24 mouse cellular contexts compared by ENCODE assay signal in the genomic region with DNA sequence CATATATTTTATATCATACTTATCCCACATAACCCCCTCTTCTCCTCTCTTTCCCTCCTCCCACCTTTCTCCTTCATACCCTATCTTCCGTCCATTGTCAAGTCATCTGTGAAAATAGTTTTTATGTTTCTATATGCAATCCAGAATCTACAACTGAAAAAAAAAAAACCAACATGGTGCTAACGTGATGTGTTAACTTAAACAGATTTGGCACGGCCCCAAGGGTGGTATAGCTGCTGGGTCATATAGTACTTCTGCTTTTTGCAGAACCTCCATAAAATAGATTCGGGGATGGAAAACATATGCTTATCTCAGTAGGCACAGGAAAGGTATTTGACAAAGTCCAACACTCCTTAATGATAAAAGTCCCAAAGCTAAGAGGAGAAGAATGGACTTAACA. TPM values are rescaled to one million over a fixed set of nuclear protein-coding genes. Genes with fewer than 3 reads are reported as not detected.
DNase-seq lines count a peak whose midpoint lies in the region; ATAC-seq and TF ChIP-seq lines count a peak whose summit lies in the region.
"Had no signal": no experiment of that assay in that cellular context is flagged by ENCODE, and none has a peak within 500 bp of the region (broad histone marks: within the 10 kb centered on the region; RNA-seq: fewer than 3 reads in every experiment).

No protein-coding gene starts in this region.

- no peak overlapping the region for H3K4me2 ChIP-seq in liver, postnatal 0 days (ENCODE audit: low read depth, low read length)
- no peak overlapping the region for H3K4me2 ChIP-seq in liver, embryonic 12.5 days
- H3K4me2 ChIP-seq: embryonic facial prominence, embryonic 12.5 days; embryonic facial prominence, embryonic 15.5 days; heart, embryonic 11.5 days; hindbrain, embryonic 12.5 days; hindbrain, embryonic 15.5 days; intestine, embryonic 15.5 days had no signal

- peaks cover 12% of the 10 kb centered on the region; the same call in 1 of the 2 replicates for H3K4me1 ChIP-seq in liver, postnatal 0 days (ENCODE audit: insufficient read depth)
- H3K4me1 ChIP-seq in liver, embryonic 12.5 days, result peaks cover 6% of the 10 kb centered on the region; the same call in 1 of the 2 replicates
- H3K4me1 ChIP-seq: embryonic facial prominence, embryonic 12.5 days; hindbrain, embryonic 15.5 days; intestine, embryonic 15.5 days had no signal

- no peaks in the 10 kb centered on the region for H3K9me3 ChIP-seq in liver, postnatal 0 days (ENCODE audit: low read length)
- no peaks in the 10 kb centered on the region for H3K9me3 ChIP-seq in liver, embryonic 12.5 days (replicated peaks)
- H3K9me3 ChIP-seq: embryonic facial prominence, embryonic 12.5 days; embryonic facial prominence, embryonic 15.5 days; hindbrain, embryonic 12.5 days; hindbrain, embryonic 15.5 days; intestine, embryonic 15.5 days had no signal

- ATAC-seq in liver, postnatal 0 days, result no peak
- ATAC-seq in liver, embryonic 12.5 days, result no peak
- peak; percentile 53 for ATAC-seq in common myeloid progenitor, adult 5-6 weeks (replicated peaks; ENCODE audit: low read depth, poor library complexity, severe bottlenecking)
- ATAC-seq in megakaryocyte-erythroid progenitor cell, adult 5-6 weeks (replicated peaks; ENCODE audit: low FRiP score, low TSS enrichment, poor library complexity, severe bottlenecking), result 0 out of 2 replicates have a peak, but pooled peaks have one; percentile 7
- ATAC-seq: CD4-positive, CD25-positive, alpha-beta regulatory T cell, adult 4 months; forebrain, embryonic 14.5 days; forebrain, postnatal 0 days; intestine, embryonic 15.5 days; Patski had no signal

- TF ChIP-seq EP300 in liver, postnatal 0 days (IDR thresholded peaks at IDR 0.05; ENCODE audit: low read depth), result peak; percentile 87

- no peak for DNase-seq in liver, postnatal 0 days
- no peak for DNase-seq in urinary bladder, postnatal 14 days (ENCODE audit: low spot score)
- no peak for DNase-seq in left cerebral cortex, postnatal 10 days (ENCODE audit: extremely low spot score in 1 of 2, low spot score in 2 of 2)
- DNase-seq: adrenal gland, postnatal 10 days; adrenal gland, postnatal 36 days; cerebellum, adult 18-20 months; cerebellum, adult 9-10 months; cerebellum, postnatal 14 days; forebrain, postnatal 0 days; gastrocnemius, adult 2 months; gastrocnemius, postnatal 14 days; heart, adult 2 months had no signal

- intact Hi-C loops in left cerebral cortex, postnatal 10 days (cut with DNase I), result no loop called here

- H3K27ac ChIP-seq in liver, postnatal 0 days (ENCODE audit: low read depth), result no peak overlapping the region
- H3K27ac ChIP-seq in liver, embryonic 12.5 days, result no peak overlapping the region
- H3K27ac ChIP-seq: embryonic facial prominence, embryonic 12.5 days; embryonic facial prominence, embryonic 15.5 days; gastrocnemius, adult 2 months; heart, adult 2 months; hindbrain, embryonic 12.5 days; hindbrain, embryonic 15.5 days; intestine, embryonic 15.5 days had no signal

- no peak overlapping the region for H3K4me3 ChIP-seq in liver, postnatal 0 days (ENCODE audit: low read depth, low read length)
- no peak overlapping the region for H3K4me3 ChIP-seq in liver, embryonic 12.5 days
- H3K4me3 ChIP-seq: embryonic facial prominence, embryonic 12.5 days; embryonic facial prominence, embryonic 15.5 days; gastrocnemius, adult 2 months; heart, adult 2 months; hindbrain, embryonic 12.5 days; hindbrain, embryonic 15.5 days; intestine, embryonic 15.5 days had no signal

- H3K9ac ChIP-seq in liver, postnatal 0 days (replicated peaks), result no peak overlapping the region
- H3K9ac ChIP-seq in liver, embryonic 12.5 days, result no peak overlapping the region
- H3K9ac ChIP-seq: embryonic facial prominence, embryonic 12.5 days; embryonic facial prominence, embryonic 15.5 days; forebrain, postnatal 0 days; hindbrain, embryonic 12.5 days; hindbrain, embryonic 15.5 days; intestine, embryonic 15.5 days had no signal

- no peaks in the 10 kb centered on the region for H3K36me3 ChIP-seq in liver, postnatal 0 days (replicated peaks; ENCODE audit: insufficient read depth, low read length)
- no peaks in the 10 kb centered on the region for H3K36me3 ChIP-seq in liver, embryonic 12.5 days
- H3K36me3 ChIP-seq: embryonic facial prominence, embryonic 12.5 days; embryonic facial prominence, embryonic 15.5 days; hindbrain, embryonic 12.5 days; hindbrain, embryonic 15.5 days; intestine, embryonic 15.5 days had no signal

- H3K27me3 ChIP-seq in liver, postnatal 0 days (ENCODE audit: insufficient read depth, low read length), result no peaks in the 10 kb centered on the region
- H3K27me3 ChIP-seq in liver, embryonic 12.5 days (replicated peaks), result no peaks in the 10 kb centered on the region
- H3K27me3 ChIP-seq: embryonic facial prominence, embryonic 12.5 days; embryonic facial prominence, embryonic 15.5 days; hindbrain, embryonic 12.5 days; hindbrain, embryonic 15.5 days; intestine, embryonic 15.5 days; Patski had no signal

- TF ChIP-seq CTCF in liver, postnatal 0 days (IDR thresholded peaks at IDR 0.05; ENCODE audit: low read depth), result no peak

- WGBS in liver, postnatal 0 days (ENCODE audit: insufficient replicate concordance), result 38% methylated on average over 4 of the region's 4 CpGs
- WGBS in liver, embryonic 12.5 days (ENCODE audit: insufficient replicate concordance), result 45% methylated on average over 4 of the region's 4 CpGs

RNA-seq across cellular contexts. Expression of a gene that starts 49.8 kb away (rescaled TPM):
- polyA plus RNA-seq in liver, postnatal 0 days (2015; fragmentation: Nextera tagmentation; extraction: Ambion mirVana), result 8.6 and 12.1 TPM in 2 replicates
- 3.5 and 3.8 TPM in 2 replicates for polyA plus RNA-seq in liver, embryonic 12.5 days (2016; fragmentation: Nextera tagmentation; extraction: Ambion mirVana)
- 18.4 and 30.1 TPM in 2 replicates for total RNA-seq in common myeloid progenitor, adult 5-6 weeks (2017)
- total RNA-seq in megakaryocyte-erythroid progenitor cell, adult 5-6 weeks (2014; fragmentation: Nextera tagmentation), result 1.1 TPM in 1 of 2 replicates, not detected in the other
- 0.76 TPM in 1 of 2 replicates, not detected in the other for total RNA-seq in megakaryocyte-erythroid progenitor cell, adult 5-6 weeks (2017)
- 10 to 100 TPM; 12.2 to 13.6 TPM for total RNA-seq in left cerebral cortex, postnatal 10 days (2021)

Comparison
In these comparisons a context has a peak if more than half of its experiments do, and no peak if none do; other contexts are left out.
1. ATAC-seq: peak in common myeloid progenitor, adult 5-6 weeks (single experiment) and megakaryocyte-erythroid progenitor cell, adult 5-6 weeks (single experiment); none in liver, postnatal 0 days (single experiment) and liver, embryonic 12.5 days (single experiment).